Mouse (Mus musculus) lung, embryonic 14.5 days (tissue): ENCODE measurements around the gene Ttc28. TPM values are rescaled to one million over a fixed set of nuclear protein-coding genes. Genes with fewer than 3 reads are reported as not detected.

Experiments
- ATAC-seq: fragments of 200-750 bp; cut with Nextera tagmentation; 2 replicates; pipeline ENCODE4 v1.8.0; 2017; ENCODE audit warnings: mild to moderate bottlenecking, moderate TSS enrichment, moderate library complexity; ENCODE audit not compliant: insufficient read depth
- DNase-seq: peaks from one replicate; pipeline ENCODE4 v3.0.0-alpha.2; 2015
- H3K27ac ChIP-seq: fragments of 300-500 bp; sonication (generic); 2 replicates; pipeline ENCODE4 v1.5.1; 2014; ENCODE audit warnings: low read depth, mild to moderate bottlenecking, moderate library complexity
- H3K27me3 ChIP-seq: fragments of 300-500 bp; sonication (generic); 2 replicates; pipeline ENCODE4 v1.6.1; 2014; ENCODE audit warnings: low read length, control low read depth; ENCODE audit not compliant: insufficient read depth
- H3K36me3 ChIP-seq: fragments of 300-500 bp; sonication (generic); 2 replicates; pipeline ENCODE4 v1.6.1; 2014; ENCODE audit warnings: control low read depth; ENCODE audit not compliant: insufficient read depth
- H3K4me1 ChIP-seq: fragments of 300-500 bp; sonication (generic); 2 replicates; pipeline ENCODE4 v1.6.1; 2014; ENCODE audit warnings: antibody characterized with exemption, control low read depth; ENCODE audit not compliant: insufficient read depth
- H3K4me2 ChIP-seq: fragments of 300-500 bp; sonication (generic); 2 replicates; pipeline ENCODE4 v1.6.1; 2014; ENCODE audit warnings: mild to moderate bottlenecking
- H3K4me3 ChIP-seq: fragments of 300-500 bp; sonication (generic); 2 replicates; pipeline ENCODE4 v1.5.1; 2014; ENCODE audit warnings: low read depth, low read length
- H3K9ac ChIP-seq: fragments of 300-500 bp; sonication (generic); 2 replicates; pipeline ENCODE4 v1.6.1; 2014
- H3K9me3 ChIP-seq: fragments of 300-500 bp; sonication (generic); 2 replicates; pipeline ENCODE4 v1.6.1; 2016; ENCODE audit warnings: low read depth, low read length, control low read depth
- CTCF ChIP-seq: IDR thresholded peaks from 2 replicates; pipeline ENCODE4 v1.5.1; 2016; ENCODE audit warnings: antibody characterized with exemption, low read depth
- WGBS: fragments of 180-500 bp; shearing (Covaris S2); extraction: QIAGEN DNeasy Blood & Tissue Kit; methylation state at CpG from one replicate; pipeline ENCODE4 v1.1.7; 2014; 5-methylcytosine and 5-hydroxymethylcytosine counted together
- polyA plus RNA-seq: library from polyadenylated mRNA; unstranded; fragments of >200 nt; fragmentation: Nextera tagmentation; extraction: Ambion mirVana; gene quantifications from 2 replicates; pipeline ENCODE4 v1.2.1, GENCODE M21; 2014

The Ttc28 gene
- polyA plus RNA-seq, 1 experiment from 2014 or later: 15.2 TPM

DNA sequence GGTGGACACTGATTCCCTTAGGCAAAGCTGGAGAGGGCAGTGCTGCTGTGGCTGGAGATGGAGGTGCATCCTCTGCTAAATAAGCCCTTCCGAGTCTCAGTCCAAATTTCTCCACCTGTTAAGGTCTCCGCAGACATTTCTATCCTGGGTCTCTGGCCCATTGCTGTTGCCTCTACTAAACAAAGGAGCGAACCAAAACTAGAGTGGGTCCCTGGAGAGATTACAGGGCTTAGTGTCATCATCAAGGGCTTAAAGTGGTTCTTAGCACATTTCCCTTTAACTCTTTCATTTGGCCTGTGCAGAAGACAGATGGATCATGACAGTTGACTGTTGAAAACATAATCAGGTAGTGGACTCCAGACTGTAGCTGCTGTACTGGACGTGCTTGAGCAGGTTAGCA is 9.0 kb downstream of the Ttc28 start:
- ATAC-seq: no peak
- Histone ChIP-seq H3K36me3 (peaks cover 12% of the 10 kb centered on the region), H3K9me3 (no peaks in the 10 kb centered on the region), H3K27me3 (no peaks in the 10 kb centered on the region), H3K4me2 (no peak overlapping the region), H3K27ac (no peak overlapping the region), H3K9ac (no peak overlapping the region), H3K4me1 (no peaks in the 10 kb centered on the region), H3K4me3 (no peak overlapping the region)
- DNase-seq: no peak
- no peak for TF ChIP-seq CTCF
- WGBS: 83% methylated on average over 4 of the region's 4 CpGs

DNA sequence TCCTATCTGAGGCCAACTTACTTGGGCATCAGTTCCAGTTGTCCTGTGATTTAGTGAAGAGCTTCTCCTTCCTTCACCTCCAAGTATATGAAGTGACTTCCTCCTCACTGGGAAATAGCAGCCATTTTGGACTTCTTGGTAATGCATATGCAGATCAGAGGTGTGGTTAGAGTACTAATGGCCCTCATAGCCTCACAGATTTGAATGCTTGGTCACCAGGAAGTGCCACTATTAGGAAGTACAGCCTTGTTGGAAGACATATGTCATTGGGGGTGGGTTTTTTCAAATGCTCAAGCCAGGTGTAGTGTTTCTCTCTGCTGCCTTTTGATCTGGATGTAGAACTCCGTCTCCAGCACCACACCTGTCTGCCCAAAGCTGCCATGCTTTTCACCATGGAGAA is 10.3 kb downstream of the Ttc28 start:
- Histone ChIP-seq H3K4me3 (no peak overlapping the region), H3K9me3 (no peaks in the 10 kb centered on the region), H3K4me1 (no peaks in the 10 kb centered on the region), H3K27ac (no peak overlapping the region), H3K9ac (no peak overlapping the region), H3K4me2 (no peak overlapping the region), H3K27me3 (no peaks in the 10 kb centered on the region), H3K36me3 (peaks cover 18% of the 10 kb centered on the region)
- TF ChIP-seq CTCF: no peak
- no peak for ATAC-seq
- WGBS: 71% methylated on average over 1 of the region's 1 CpGs
- no peak for DNase-seq

- no peak for TF ChIP-seq CTCF
- peaks cover 24% of the 10 kb centered on the region for H3K36me3 ChIP-seq
- no peak overlapping the region for H3K9ac ChIP-seq
- 90% methylated on average over 3 of the region's 3 CpGs for WGBS
- no peak for ATAC-seq
- H3K9me3 ChIP-seq: no peaks in the 10 kb centered on the region
- no peak overlapping the region for H3K4me2 ChIP-seq
- H3K4me1 ChIP-seq: no peaks in the 10 kb centered on the region
- no peak overlapping the region for H3K4me3 ChIP-seq
- no peak overlapping the region for H3K27ac ChIP-seq
- no peak for DNase-seq
- H3K27me3 ChIP-seq: no peaks in the 10 kb centered on the region
Measured at GRCm38 (mm10) chr5:110890561-110890960, 11.0 kb downstream of the Ttc28 start.

- TF ChIP-seq CTCF: no peak
- Histone ChIP-seq H3K4me1 (no peaks in the 10 kb centered on the region), H3K4me3 (no peak overlapping the region), H3K27ac (no peak overlapping the region), H3K9ac (no peak overlapping the region), H3K36me3 (peaks cover 35% of the 10 kb centered on the region), H3K27me3 (no peaks in the 10 kb centered on the region), H3K9me3 (no peaks in the 10 kb centered on the region), H3K4me2 (no peak overlapping the region)
- no peak for DNase-seq
- 57% methylated on average over 7 of the region's 7 CpGs for WGBS
- ATAC-seq: no peak
Measured at GRCm38 (mm10) chr5:110897114-110897788, 17.6 kb downstream of the Ttc28 start.

- WGBS: 77% methylated on average over 7 of the region's 7 CpGs
- no peak overlapping the region for H3K4me3 ChIP-seq
- no peak for TF ChIP-seq CTCF
- no peak for DNase-seq
- H3K9ac ChIP-seq: no peak overlapping the region
- ATAC-seq: no peak
- no peak overlapping the region for H3K4me2 ChIP-seq
- H3K9me3 ChIP-seq: no peaks in the 10 kb centered on the region
- no peak overlapping the region for H3K27ac ChIP-seq
- H3K36me3 ChIP-seq: peaks cover 26% of the 10 kb centered on the region; the same call in 1 of the 2 replicates
- no peaks in the 10 kb centered on the region for H3K27me3 ChIP-seq
- no peaks in the 10 kb centered on the region for H3K4me1 ChIP-seq
Measured at GRCm38 (mm10) chr5:110898169-110898568, 18.6 kb downstream of the Ttc28 start.

GRCm38 (mm10) chr5:110898785-110899184 is 19.2 kb downstream of the Ttc28 start:
- Histone ChIP-seq H3K27ac (no peak overlapping the region), H3K9ac (no peak overlapping the region), H3K9me3 (no peaks in the 10 kb centered on the region), H3K4me2 (no peak overlapping the region), H3K36me3 (peaks cover 23% of the 10 kb centered on the region; the same call in 1 of the 2 replicates), H3K4me3 (no peak overlapping the region), H3K27me3 (no peaks in the 10 kb centered on the region), H3K4me1 (no peaks in the 10 kb centered on the region)
- no peak for ATAC-seq
- 90% methylated on average over 4 of the region's 4 CpGs for WGBS
- no peak for DNase-seq
- no peak for TF ChIP-seq CTCF

DNA sequence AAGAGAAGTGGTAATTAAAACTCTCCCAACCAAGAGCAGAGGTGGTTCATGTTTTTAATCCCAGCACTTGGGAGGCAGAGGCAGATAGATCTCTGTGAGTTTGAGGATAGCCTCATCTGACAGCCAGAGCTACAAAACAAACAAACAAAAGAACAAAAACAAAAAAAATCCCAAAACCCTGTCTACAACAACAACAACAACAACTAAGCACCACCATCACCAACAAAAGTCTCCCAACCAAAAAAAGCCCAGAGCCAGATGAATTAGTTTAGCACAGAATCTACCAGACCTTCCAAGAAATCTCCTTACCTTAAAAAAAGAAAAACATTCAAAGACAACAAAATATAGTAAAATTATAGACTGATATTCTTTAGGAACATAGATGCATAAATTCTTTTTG is 20.7 kb downstream of the Ttc28 start:
- TF ChIP-seq CTCF: no peak
- Histone ChIP-seq H3K27me3 (no peaks in the 10 kb centered on the region), H3K9ac (no peak overlapping the region), H3K4me3 (no peak overlapping the region), H3K4me2 (no peak overlapping the region), H3K36me3 (peaks cover 13% of the 10 kb centered on the region; the same call in 1 of the 2 replicates), H3K9me3 (no peaks in the 10 kb centered on the region), H3K4me1 (no peaks in the 10 kb centered on the region), H3K27ac (no peak overlapping the region)
- DNase-seq (no peak), ATAC-seq (no peak)
